8 mouse cellular contexts compared by ENCODE assay signal in the genomic region with DNA sequence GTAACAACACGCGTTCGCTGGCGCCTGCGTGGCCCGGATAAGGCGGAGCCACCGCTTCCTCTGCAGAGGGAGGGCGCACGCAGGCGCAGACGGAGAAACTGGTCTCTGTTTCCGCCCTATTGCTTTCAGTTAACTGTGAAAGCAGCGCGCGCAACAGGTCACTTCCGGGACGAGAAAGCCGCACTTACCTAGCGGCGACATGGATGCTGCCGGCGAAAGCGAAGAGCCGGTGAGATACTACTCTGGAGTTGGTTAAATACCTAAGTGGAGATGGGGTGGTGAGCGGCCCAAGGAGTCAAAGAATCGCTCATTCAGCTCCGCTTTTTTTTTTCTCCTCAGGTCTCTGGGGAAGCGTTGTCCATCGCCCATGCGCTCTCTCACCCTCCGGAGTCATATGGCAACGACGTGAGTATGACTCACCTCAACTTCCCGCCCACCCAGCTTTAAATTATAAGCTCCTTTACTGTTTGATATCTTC. TPM values are rescaled to one million over a fixed set of nuclear protein-coding genes. Genes with fewer than 3 reads are reported as not detected.
DNase-seq lines count a peak whose midpoint lies in the region; ATAC-seq and TF ChIP-seq lines count a peak whose summit lies in the region.

A gene (plus strand): TSS at position 142 of the 478 bp plus-strand sequence.

- H3K27me3 ChIP-seq in embryonic facial prominence, embryonic 15.5 days, result no peaks in the 10 kb centered on the region
- H3K27me3 ChIP-seq in limb, embryonic 13.5 days, result no peaks in the 10 kb centered on the region
- H3K27me3 ChIP-seq in midbrain, embryonic 15.5 days (replicated peaks), result no peaks in the 10 kb centered on the region

- H3K36me3 ChIP-seq in embryonic facial prominence, embryonic 15.5 days, result no peaks in the 10 kb centered on the region
- no peaks in the 10 kb centered on the region; the same call in 1 of the 2 replicates for H3K36me3 ChIP-seq in limb, embryonic 13.5 days
- H3K36me3 ChIP-seq in midbrain, embryonic 15.5 days (replicated peaks), result 0 out of 2 replicates have a peak, but pooled peaks cover 4% of the 10 kb centered on the region

- peak; percentile 91 for DNase-seq in A20 (ENCODE audit: low read depth, low spot score)
- peak; percentile 85 to 95 for DNase-seq in heart, adult 9 months (ENCODE audit: low spot score in 2 of 2)
- peak; percentile 91 for DNase-seq in kidney, adult 9 months
- peak; percentile 79 to 89 for DNase-seq in spleen, adult 18-20 months

- no peak for TF ChIP-seq POLR2A in bone marrow macrophage, adult 2 months (IDR thresholded peaks at IDR 0.05; ENCODE audit: borderline replicate concordance, low read depth, low read length)

- no peaks in the 10 kb centered on the region for H3K9me3 ChIP-seq in embryonic facial prominence, embryonic 15.5 days (replicated peaks)
- no peaks in the 10 kb centered on the region for H3K9me3 ChIP-seq in limb, embryonic 13.5 days
- H3K9me3 ChIP-seq in midbrain, embryonic 15.5 days, result no peaks in the 10 kb centered on the region

- peak within 1 kb of the TSS; percentile 60 for H3K4me2 ChIP-seq in embryonic facial prominence, embryonic 15.5 days (replicated peaks)
- peak within 1 kb of the TSS; percentile 72 for H3K4me2 ChIP-seq in limb, embryonic 13.5 days (replicated peaks)
- H3K4me2 ChIP-seq in midbrain, embryonic 15.5 days, result peak within 1 kb of the TSS; percentile 54

- H3K4me3 ChIP-seq in bone marrow macrophage, adult 2 months (ENCODE audit: insufficient read depth, low read length), result peak within 1 kb of the TSS; percentile 75
- H3K4me3 ChIP-seq in embryonic facial prominence, embryonic 15.5 days (replicated peaks), result peak within 1 kb of the TSS; percentile 62
- H3K4me3 ChIP-seq in limb, embryonic 13.5 days, result peak within 1 kb of the TSS; percentile 56
- H3K4me3 ChIP-seq in midbrain, embryonic 15.5 days, result peak within 1 kb of the TSS; percentile 63

- H3K4me1 ChIP-seq in bone marrow macrophage, adult 2 months (ENCODE audit: control insufficient read depth, insufficient read depth, low read length), result no peaks in the 10 kb centered on the region; the same call in 1 of the 2 replicates
- H3K4me1 ChIP-seq in embryonic facial prominence, embryonic 15.5 days, result no peaks in the 10 kb centered on the region
- H3K4me1 ChIP-seq in limb, embryonic 13.5 days, result peaks cover 4% of the 10 kb centered on the region; the same call in 1 of the 2 replicates
- H3K4me1 ChIP-seq in midbrain, embryonic 15.5 days, result peaks cover 6% of the 10 kb centered on the region

- peak within 1 kb of the TSS; percentile 89 for H3K27ac ChIP-seq in bone marrow macrophage, adult 2 months (ENCODE audit: insufficient read depth, low read depth, low read length)
- peak within 1 kb of the TSS; percentile 60; the same call in 1 of the 2 replicates for H3K27ac ChIP-seq in embryonic facial prominence, embryonic 15.5 days (replicated peaks)
- H3K27ac ChIP-seq in limb, embryonic 13.5 days, result no peak within 1 kb of the TSS
- H3K27ac ChIP-seq in midbrain, embryonic 15.5 days, result peak within 1 kb of the TSS; percentile 56

- ATAC-seq in embryonic facial prominence, embryonic 15.5 days (ENCODE audit: insufficient number of reproducible peaks, low FRiP score, low TSS enrichment, low read depth), result peak; percentile 93
- ATAC-seq in limb, embryonic 13.5 days (ENCODE audit: low FRiP score, low read depth), result peak; percentile 99
- peak; percentile 99 for ATAC-seq in midbrain, embryonic 15.5 days (replicated peaks)

- no peak for TF ChIP-seq CTCF in bone marrow macrophage, adult 2 months (IDR thresholded peaks at IDR 0.05; ENCODE audit: low read depth, low read length)

- 4% methylated on average over 35 of the region's 35 CpGs for WGBS in embryonic facial prominence, embryonic 15.5 days
- WGBS in limb, embryonic 13.5 days, result 3% methylated on average over 35 of the region's 35 CpGs
- WGBS in midbrain, embryonic 15.5 days, result 4% methylated on average over 35 of the region's 35 CpGs

- H3K9ac ChIP-seq in embryonic facial prominence, embryonic 15.5 days, result peak within 1 kb of the TSS; percentile 39
- peak within 1 kb of the TSS; percentile 65 for H3K9ac ChIP-seq in limb, embryonic 13.5 days
- H3K9ac ChIP-seq in midbrain, embryonic 15.5 days, result peak within 1 kb of the TSS; percentile 21

RNA-seq across cellular contexts. Expression of the gene that starts here (rescaled TPM):
- polyA plus RNA-seq in bone marrow macrophage, adult 2 months (2012; ENCODE audit: insufficient read depth, insufficient read length, missing spikeins), result 24.0 and 26.6 TPM in 2 replicates
- polyA plus RNA-seq in embryonic facial prominence, embryonic 15.5 days (2015; fragmentation: Nextera tagmentation; extraction: Ambion mirVana), result 56.1 and 59.6 TPM in 2 replicates
- polyA plus RNA-seq in limb, embryonic 13.5 days (2015; fragmentation: Nextera tagmentation; extraction: Ambion mirVana), result 70.3 and 73.2 TPM in 2 replicates
- 30.0 and 30.2 TPM in 2 replicates for polyA plus RNA-seq in midbrain, embryonic 15.5 days (2015; fragmentation: Nextera tagmentation; extraction: Ambion mirVana)
